Mouse (Mus musculus): ENCODE results near the gene Atp8b5.

The Atp8b5 gene

GRCm38 (mm10) chr4:43322336-43322735 lies 55.4 kb downstream of the Atp8b5 start:
- DNase-seq (ENCODE audit: low read depth, low spot score), result no peak

- no peak for DNase-seq (ENCODE audit: low read depth, low spot score)
Observed at GRCm38 (mm10) chr4:43327118-43327517, 60.2 kb downstream of the Atp8b5 start.

GRCm38 (mm10) chr4:43334771-43335170 lies 67.8 kb downstream of the Atp8b5 start:
- DNase-seq (ENCODE audit: low read depth, low spot score), result no peak

- no peak for DNase-seq (ENCODE audit: low read depth, low spot score)
Observed at GRCm38 (mm10) chr4:43336176-43336575, 69.2 kb downstream of the Atp8b5 start.

GRCm38 (mm10) chr4:43340096-43340804 lies 73.3 kb downstream of the Atp8b5 start:
- DNase-seq (ENCODE audit: low read depth, low spot score), result no peak

- no peak for DNase-seq (ENCODE audit: low read depth, low spot score)
Observed at GRCm38 (mm10) chr4:43341276-43341891, 74.4 kb downstream of the Atp8b5 start.

- DNase-seq (ENCODE audit: low read depth, low spot score), result no peak
Observed at GRCm38 (mm10) chr4:43342443-43342842, 75.5 kb downstream of the Atp8b5 start.

GRCm38 (mm10) chr4:43344932-43345331 lies 78.0 kb downstream of the Atp8b5 start:
- no peak for DNase-seq (ENCODE audit: low read depth, low spot score)

GRCm38 (mm10) chr4:43349206-43349605 lies 82.2 kb downstream of the Atp8b5 start:
- no peak for DNase-seq (ENCODE audit: low read depth, low spot score)

GRCm38 (mm10) chr4:43350038-43350560 lies 83.1 kb downstream of the Atp8b5 start:
- DNase-seq (ENCODE audit: low read depth, low spot score), result no peak

GRCm38 (mm10) chr4:43353662-43354061 lies 86.7 kb downstream of the Atp8b5 start:
- no peak for DNase-seq (ENCODE audit: low read depth, low spot score)

GRCm38 (mm10) chr4:43364914-43365560 lies 98.1 kb downstream of the Atp8b5 start:
- no peak for DNase-seq (ENCODE audit: low read depth, low spot score)

GRCm38 (mm10) chr4:43367295-43367694 lies 100.3 kb downstream of the Atp8b5 start:
- DNase-seq (ENCODE audit: low read depth, low spot score), result no peak

- DNase-seq (ENCODE audit: low read depth, low spot score), result no peak
Observed at GRCm38 (mm10) chr4:43367787-43368186, 100.8 kb downstream of the Atp8b5 start.

GRCm38 (mm10) chr4:43371406-43371805 lies 104.4 kb downstream of the Atp8b5 start:
- no peak for DNase-seq (ENCODE audit: low read depth, low spot score)

GRCm38 (mm10) chr4:43372155-43372554 lies 105.2 kb downstream of the Atp8b5 start:
- no peak for DNase-seq (ENCODE audit: low read depth, low spot score)

- DNase-seq (ENCODE audit: low read depth, low spot score), result no peak
Observed at GRCm38 (mm10) chr4:43374266-43374665, 107.3 kb downstream of the Atp8b5 start.

GRCm38 (mm10) chr4:43379601-43380000 lies 112.6 kb downstream of the Atp8b5 start:
- DNase-seq (ENCODE audit: low read depth, low spot score), result no peak

GRCm38 (mm10) chr4:43380951-43381350 lies 114.0 kb downstream of the Atp8b5 start:
- DNase-seq (ENCODE audit: low read depth, low spot score), result no peak

- DNase-seq (ENCODE audit: low read depth, low spot score), result peak; percentile 83
Observed at GRCm38 (mm10) chr4:43381408-43382154, 114.6 kb downstream of the Atp8b5 start, which contains the start of gene Rusc2. Gene Rusc2, plus strand, starts transcription at chr4:43381979.

GRCm38 (mm10) chr4:43382155-43383020 lies 115.4 kb downstream of the Atp8b5 start:
- no peak for DNase-seq (ENCODE audit: low read depth, low spot score)
